Mouse (Mus musculus) gastrocnemius, postnatal 25 days (tissue): ENCODE data around the gene Slc15a3. TPM values are rescaled to one million over a fixed set of nuclear protein-coding genes. Genes with fewer than 3 reads are reported as not detected.

ENCODE experiments used
- total RNA-seq, 2 experiments: library from RNA; stranded (reverse); gene quantifications; 1 replicate in 1 of 2; 2 replicates in 1 of 2; pipeline ENCODE4 v1.2.3; 2021

Slc15a3 gene
- total RNA-seq, 2 experiments from 2014 or later = 0.38 to 0.67 TPM

Other genes with a start within 250 kb of the Slc15a3 start
- gene Ddb1, start 234.4 kb upstream of the Slc15a3 start, total RNA-seq = 100 to 1,000 TPM; 114 to 129 TPM
- gene Tkfc, start 234.1 kb upstream of the Slc15a3 start, total RNA-seq = 1 to 10 TPM; 4.2 to 5.1 TPM
- gene Vwce, start 205.5 kb upstream of the Slc15a3 start, total RNA-seq = under 1 TPM in 1 of 2 experiments, not detected in 1; 0.08 TPM
- not detected for gene Pga5, start 161.7 kb upstream of the Slc15a3 start, total RNA-seq
- 10 to 100 TPM; 23.9 to 26.2 TPM for gene Vps37c, start 151.0 kb upstream of the Slc15a3 start, total RNA-seq
- under 1 TPM in 1 of 2 experiments, not detected in 1; 0.19 TPM for gene Cd5, start 100.7 kb upstream of the Slc15a3 start, total RNA-seq
- under 1 TPM in 1 of 2 experiments, not detected in 1; 0.13 TPM for gene Cd6, start 9.7 kb upstream of the Slc15a3 start, total RNA-seq
- 1 to 10 TPM; 5.8 to 8.4 TPM for gene Tmem132a, start 30.2 kb downstream of the Slc15a3 start, total RNA-seq
- gene Tmem109, start 42.3 kb downstream of the Slc15a3 start, total RNA-seq = 100 to 1,000 TPM; 190 to 210 TPM
- gene Prpf19, start 55.5 kb downstream of the Slc15a3 start, total RNA-seq = 100 to 1,000 TPM; 149 to 172 TPM
- gene Zp1, start 80.9 kb downstream of the Slc15a3 start, total RNA-seq = not detected
- gene Ptgdr2, start 97.4 kb downstream of the Slc15a3 start, total RNA-seq = not detected
- 10 to 100 TPM; 10.5 to 15.5 TPM for gene Ccdc86, start 109.5 kb downstream of the Slc15a3 start, total RNA-seq
- gene Ms4a10, start 134.9 kb downstream of the Slc15a3 start, total RNA-seq = not detected
- gene Ms4a15, start 153.5 kb downstream of the Slc15a3 start, total RNA-seq = not detected
- gene Ms4a18, start 178.3 kb downstream of the Slc15a3 start, total RNA-seq = not detected
- under 1 TPM; 0.33 to 0.88 TPM for gene Ms4a8a, start 241.4 kb downstream of the Slc15a3 start, total RNA-seq